Mouse (Mus musculus) lung, postnatal 25 days (tissue): ENCODE measurements around the gene Tbx19.

Experiments
- DNase-seq: peaks from one replicate; pipeline ENCODE4 v3.0.0; 2022; ENCODE audit warnings: low spot score

The Tbx19 gene

DNA sequence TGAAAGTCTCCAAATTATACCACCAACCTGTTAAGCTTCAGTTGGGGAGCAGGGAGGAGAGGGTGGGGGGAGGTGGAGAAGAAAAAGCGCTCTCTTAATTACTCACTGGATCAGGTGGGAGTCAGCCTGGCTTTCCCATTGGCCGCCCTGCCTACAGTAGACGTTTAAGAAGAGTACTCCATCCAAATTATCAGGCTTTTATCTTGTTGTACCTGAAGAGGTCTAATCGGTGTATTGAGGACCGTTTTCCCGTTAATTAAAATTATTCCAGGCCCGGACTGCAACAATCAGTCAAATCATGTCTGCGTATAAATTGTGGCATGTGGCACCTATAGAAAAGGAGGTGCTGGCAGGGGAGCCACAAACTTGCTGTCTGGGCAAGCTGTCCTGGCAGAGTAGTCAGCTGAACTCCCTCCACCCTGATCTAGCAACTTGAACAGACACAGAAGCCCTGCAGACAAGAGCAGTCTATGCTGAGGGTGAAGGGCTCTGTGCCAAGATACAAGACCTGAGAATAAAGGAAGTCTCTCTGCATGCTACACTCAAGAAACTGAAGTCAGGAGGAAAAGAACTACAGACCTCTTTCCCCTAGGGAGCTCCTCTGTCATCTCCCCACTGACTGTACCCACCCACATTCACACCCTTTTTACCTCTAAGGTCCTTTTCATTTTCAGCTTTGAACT, at the start of gene Tbx19:
Gene Tbx19, minus strand, starts transcription at position 51 of the 683 bp plus-strand sequence.
- DNase-seq = no peak

DNA sequence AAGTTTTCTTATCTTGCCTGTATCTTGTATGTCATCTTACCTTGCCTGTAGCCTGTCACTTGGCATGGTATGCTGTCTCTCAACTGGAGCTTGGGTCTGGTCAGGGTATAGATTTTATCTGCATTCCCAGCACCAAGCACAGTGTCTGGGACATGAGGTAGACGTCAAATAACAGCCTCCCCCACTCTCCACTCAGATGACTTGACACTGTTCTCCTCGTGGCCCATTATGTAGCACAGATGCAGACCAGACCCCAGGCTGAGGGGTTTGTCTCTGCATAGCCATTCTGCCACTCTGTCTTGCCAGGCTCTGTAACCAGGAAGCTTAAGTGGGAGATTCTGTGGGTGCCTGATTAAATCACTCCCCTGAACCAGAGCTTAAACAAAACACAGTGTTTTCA, 45.0 kb upstream of the Tbx19 start:
- DNase-seq = no peak

DNA sequence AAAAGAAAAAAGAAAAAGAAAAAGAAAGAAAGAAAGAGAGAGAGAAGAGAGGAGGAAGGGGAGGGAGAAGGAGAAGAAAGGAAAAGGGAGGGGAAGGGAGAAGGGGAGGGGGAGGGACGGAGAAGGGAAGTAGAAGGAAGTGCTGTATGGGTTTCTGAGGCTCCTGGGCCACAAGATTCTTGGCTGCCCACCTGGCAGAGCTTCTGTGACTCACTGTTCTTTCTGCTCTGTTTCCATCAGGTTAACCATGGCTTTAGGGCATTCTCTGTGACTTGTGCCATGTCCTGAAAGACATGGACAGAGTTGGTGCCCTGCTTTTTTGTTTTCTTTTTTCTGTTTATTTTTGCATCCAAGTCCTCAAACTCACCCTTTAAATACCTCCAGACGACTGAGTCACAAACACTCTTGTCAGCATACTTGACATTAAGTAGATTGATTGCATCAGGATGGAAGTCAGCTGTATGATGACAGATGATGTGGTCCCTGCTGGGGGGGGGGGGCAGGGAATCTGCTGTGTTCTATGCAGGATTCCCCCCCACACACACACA, 43.0 kb upstream of the Tbx19 start:
- no peak for DNase-seq

DNA sequence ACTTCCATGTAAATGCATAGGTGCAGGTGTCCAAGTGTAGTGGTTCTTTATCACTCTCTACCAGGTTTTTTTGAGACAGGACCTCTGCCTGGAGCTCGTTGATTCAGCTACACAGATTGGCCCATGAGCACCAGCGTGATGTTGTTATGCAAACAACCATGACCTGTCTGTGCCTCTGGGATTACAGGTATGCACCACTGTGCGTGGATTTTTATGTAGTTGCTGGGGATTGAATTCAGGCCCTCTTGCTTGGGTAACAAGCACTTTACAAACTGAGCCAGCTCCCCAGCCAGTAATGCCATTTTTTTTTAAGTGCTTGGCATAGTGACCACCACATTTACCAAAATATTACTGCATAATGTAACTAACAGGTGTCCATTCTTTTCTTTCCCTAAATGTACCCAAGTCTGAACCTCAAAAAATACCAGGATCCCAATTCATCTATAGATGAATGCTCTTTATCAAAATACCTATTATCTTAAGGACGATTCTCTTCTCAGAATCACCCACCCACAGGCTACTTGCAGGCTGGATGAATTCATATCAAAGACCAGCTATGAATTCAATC, 41.0 kb upstream of the Tbx19 start:
- DNase-seq = no peak

DNA sequence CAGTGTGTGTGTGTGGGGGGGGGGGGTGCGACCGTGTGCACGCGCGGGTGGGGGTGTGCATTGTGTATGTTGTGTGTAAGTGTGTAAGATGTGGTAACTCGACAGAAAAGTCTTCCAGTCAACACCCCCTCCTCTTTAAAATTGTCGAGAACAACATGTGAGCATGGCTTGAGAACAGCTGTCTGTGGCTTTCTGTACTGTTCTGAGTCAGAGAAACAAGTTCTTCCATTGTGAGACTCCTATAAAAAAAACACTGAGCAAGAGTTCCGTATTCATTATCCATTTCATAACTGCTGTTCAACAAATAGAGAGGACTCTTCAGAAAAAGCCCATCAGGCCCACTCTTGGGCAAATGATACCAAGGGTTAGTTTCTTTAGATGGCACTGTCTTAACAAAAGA, 40.2 kb upstream of the Tbx19 start:
- no peak for DNase-seq

DNA sequence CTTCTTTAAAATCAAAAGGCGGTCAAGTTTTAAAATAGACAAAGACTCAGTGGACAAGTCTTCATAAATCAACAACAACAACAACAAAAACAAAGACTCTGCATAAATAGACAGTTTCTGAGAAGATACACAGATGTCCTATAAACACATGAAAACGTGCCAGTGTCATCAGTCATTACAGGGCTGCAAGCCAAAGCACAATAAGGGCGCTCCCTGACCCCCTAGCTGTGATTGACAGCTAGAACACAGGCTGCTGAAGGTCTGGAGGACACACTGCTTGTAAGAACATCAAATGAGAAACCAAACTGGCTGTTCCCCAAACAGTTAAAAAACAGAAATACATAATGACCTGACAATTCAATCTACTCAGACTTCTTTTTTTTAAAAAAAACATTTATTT, 39.1 kb upstream of the Tbx19 start:
- no peak for DNase-seq

DNA sequence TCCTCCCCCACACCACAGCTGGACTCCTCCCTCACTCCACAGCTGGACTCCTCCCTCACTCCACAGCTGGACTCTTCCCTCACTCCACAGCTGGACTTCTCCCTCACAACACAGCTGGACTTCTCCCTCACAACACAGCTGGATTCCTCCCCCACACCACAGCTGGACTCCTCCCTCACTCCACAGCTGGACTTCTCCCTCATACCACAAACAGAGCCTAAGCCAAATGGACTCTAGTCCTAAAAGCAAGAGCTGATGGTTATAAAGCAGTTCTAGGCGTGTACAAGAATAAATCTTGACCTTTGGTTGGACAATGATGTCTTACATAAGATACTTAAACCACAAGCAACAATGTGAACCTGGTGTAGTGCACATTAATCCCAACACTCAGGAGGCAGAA, 38.4 kb upstream of the Tbx19 start:
- no peak for DNase-seq

- no peak for DNase-seq
These were observed 37.3 kb upstream of the Tbx19 start for GRCm38 (mm10) chr1:165197875-165198274.

- no peak for DNase-seq
These were observed 34.9 kb upstream of the Tbx19 start for GRCm38 (mm10) chr1:165195396-165195960.

GRCm38 (mm10) chr1:165194662-165195013, 34.1 kb upstream of the Tbx19 start:
- DNase-seq = no peak

- DNase-seq = peak; percentile 95
These were observed 33.5 kb upstream of the Tbx19 start, which contains the start of gene Sft2d2 for GRCm38 (mm10) chr1:165193880-165194661. Sft2d2 (minus strand) TSS chr1:165194438.

- DNase-seq = no peak
These were observed 32.9 kb upstream of the Tbx19 start for GRCm38 (mm10) chr1:165193426-165193825.

DNA sequence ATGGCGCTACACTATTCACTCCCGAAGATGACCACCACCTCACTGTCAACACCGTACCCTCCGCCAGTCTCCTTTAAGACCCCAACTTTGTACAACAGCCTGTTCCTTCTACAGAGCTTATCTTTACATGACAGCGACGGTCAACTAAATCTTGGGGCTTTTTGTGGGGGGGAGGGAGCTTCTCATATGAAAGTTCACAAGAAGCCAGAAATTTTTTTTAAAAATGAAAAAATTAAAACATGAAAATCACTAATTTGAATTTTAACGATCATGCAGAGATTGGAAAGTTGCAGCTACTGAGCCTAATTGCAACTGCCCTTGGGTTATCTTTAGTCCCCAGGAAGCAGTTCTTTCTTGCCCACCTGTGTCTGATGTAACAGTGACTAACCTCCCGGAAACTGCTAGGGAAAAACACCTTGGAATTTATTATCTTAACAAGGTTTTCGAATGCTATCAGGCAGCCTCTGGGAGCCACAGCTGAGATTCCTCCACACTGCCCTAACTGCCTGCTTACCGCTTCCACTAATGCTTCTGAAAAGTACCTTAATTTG, 32.2 kb upstream of the Tbx19 start:
- no peak for DNase-seq

DNA sequence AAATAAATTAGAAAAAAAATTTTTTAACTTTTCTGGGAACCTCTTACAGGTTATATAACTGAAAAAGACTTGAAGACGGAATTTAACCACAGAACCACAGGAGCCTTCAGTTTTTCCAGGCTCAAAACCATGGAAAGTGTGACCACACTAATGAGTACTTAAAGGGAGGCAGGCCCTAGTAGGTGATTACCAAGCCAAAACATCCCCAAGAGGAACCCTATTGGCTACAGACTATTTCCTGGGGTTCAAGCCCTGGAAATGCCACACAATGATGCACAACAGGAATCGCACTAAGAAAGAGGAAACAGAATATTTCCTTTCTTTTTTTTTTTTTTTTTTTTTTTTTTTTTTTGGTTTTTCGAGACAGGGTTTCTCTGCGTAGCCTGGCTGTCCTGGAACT, 31.5 kb upstream of the Tbx19 start:
- DNase-seq = no peak

DNA sequence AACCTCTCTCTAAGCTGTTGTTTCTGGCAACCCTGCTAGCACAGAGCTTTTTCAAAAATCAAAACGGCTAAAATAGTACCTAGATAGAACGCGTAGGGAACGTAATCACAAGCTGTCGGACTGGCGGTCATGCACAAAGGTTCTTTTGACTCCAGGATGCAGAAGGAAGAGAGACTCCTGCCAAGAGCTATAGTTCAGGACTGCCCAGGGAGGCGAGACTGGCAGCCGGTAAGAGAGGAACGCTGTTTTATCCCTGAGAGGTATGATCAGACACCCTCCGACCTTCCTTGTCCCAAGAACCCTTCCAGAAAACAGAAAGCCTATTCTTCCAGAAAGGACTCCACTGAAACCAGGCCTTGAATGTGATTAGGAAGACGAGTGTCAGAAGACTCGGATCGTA, 31.0 kb upstream of the Tbx19 start:
- no peak for DNase-seq

- DNase-seq = no peak
These were observed 30.1 kb upstream of the Tbx19 start for GRCm38 (mm10) chr1:165190571-165191273.

GRCm38 (mm10) chr1:165190068-165190467, 29.5 kb upstream of the Tbx19 start:
- no peak for DNase-seq

DNA sequence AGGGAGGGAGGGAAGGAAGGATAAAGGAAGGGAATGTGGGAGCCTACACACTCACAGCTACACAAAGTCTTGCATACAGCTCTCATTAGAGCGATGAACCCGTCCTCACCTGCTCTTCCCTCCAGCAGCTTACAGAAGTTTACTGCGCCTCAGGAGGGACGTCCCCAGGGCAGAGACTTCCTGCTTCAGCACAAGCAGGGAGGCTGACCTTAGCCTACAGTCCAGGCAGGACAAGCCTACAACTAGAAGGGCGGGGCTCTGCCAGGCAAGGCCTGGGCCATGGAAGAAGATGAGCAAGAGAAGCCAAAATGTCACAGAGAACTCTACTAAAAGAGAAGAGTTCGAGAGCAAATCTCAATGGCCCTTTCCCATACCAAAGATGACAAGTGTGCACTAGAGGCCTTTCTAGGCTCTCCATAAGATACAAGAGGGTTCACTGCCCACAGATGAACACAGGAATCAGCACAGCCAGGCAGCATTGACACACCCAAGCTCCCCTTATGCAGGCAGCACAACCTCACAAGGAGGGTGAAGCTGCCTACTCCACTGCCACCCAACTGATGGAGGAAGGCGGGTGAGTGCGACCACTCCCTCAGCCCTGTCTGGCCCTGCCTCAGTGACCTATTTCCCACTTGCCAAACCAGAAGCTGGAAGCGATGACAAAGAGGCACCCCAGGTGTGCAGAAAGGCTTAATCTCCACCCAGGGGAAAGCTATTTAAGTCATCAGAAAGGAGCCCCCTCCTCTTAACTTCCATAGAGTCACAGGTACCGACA, 28.4 kb upstream of the Tbx19 start:
- no peak for DNase-seq

DNA sequence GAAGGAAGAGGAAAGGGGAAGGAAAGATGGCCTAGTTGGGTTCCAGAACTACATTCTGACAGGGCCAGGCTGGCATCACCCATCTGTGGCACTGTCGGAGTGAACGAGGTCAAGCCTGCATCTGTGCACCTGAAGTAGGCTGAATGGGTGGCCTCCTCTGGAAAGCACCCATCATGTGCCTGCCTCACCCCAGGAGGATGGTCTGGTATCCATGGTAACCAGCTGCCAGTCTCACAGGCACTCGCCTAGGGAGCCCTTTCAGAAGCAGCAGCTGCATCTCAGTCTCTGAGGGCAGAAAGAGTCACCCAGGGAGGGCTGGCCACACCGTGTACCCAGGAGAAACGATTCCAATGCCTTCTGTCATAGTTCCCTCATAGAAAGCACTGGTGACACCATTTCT, 26.8 kb upstream of the Tbx19 start:
- DNase-seq = no peak

DNA sequence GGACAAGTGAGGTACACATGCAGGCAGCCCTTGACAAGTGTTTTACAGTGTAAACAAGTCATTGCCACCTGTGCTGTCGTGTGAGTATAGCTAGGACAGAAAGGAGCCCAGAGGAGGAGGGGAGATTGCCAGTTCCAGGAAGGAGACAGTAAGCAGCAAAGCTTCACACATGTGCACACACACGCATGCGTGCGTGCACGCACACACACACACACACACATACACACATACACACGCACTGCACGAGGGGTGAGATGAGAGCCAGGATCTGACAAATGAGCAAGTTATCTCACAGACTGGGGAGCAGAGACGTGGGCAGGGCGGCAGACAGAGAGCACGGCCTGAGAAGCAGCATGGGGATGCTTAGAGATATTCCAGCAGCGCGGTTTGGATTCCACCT, 25.9 kb upstream of the Tbx19 start:
- DNase-seq = no peak

- peak; percentile 89 for DNase-seq
These were observed 24.5 kb upstream of the Tbx19 start for GRCm38 (mm10) chr1:165185116-165185515.
